Comparison of ENCODE assay signal across 20 mouse cellular contexts in the genomic region with DNA sequence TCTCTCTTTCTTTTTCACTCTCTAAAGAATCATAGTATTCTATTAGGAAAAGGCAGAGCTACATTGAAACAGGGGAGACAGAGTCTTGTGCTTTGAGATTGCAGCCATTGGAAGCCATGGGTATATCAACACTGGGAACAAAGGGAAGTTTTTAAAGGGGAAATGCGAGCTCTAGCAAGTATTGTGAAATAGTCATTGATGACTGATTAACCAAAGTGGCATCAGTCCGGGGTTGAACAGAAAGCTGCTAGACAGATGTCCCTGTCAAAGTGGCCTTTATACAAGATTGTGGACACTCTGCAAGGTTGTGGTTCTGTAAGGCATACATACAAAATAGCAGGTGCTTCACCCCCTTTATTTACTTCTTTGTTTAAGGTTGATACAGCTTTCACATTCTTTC. TPM values are rescaled to one million over a fixed set of nuclear protein-coding genes. Genes with fewer than 3 reads are reported as not detected.
DNase-seq lines count a peak whose midpoint lies in the region; ATAC-seq and TF ChIP-seq lines count a peak whose summit lies in the region.
"Had no signal": no experiment of that assay in that cellular context is flagged by ENCODE, and none has a peak within 500 bp of the region (broad histone marks: within the 10 kb centered on the region; RNA-seq: fewer than 3 reads in every experiment).

No protein-coding gene starts in this region.

- H3K4me1 ChIP-seq in ES-Bruce4 (ENCODE audit: control insufficient read depth, insufficient read depth, low read length), result peaks cover 4% of the 10 kb centered on the region
- H3K4me1 ChIP-seq in liver, embryonic 12.5 days, result peaks cover 65% of the 10 kb centered on the region
- peaks cover 55% of the 10 kb centered on the region for H3K4me1 ChIP-seq in liver, postnatal 0 days (ENCODE audit: insufficient read depth)

- no peak for ATAC-seq in liver, embryonic 12.5 days
- peak; percentile 70 for ATAC-seq in liver, postnatal 0 days
- ATAC-seq: CD4-positive, CD25-positive, alpha-beta regulatory T cell, adult 4 months; forebrain, embryonic 16.5 days; hindbrain, embryonic 16.5 days had no signal

- H3K79me3 ChIP-seq in C2C12 (ENCODE audit: low read depth), result no peaks in the 10 kb centered on the region

- TF ChIP-seq POLR2A in ES-Bruce4 (IDR thresholded peaks at IDR 0.05; ENCODE audit: insufficient read depth, low read length), result no peak

- H3K27me3 ChIP-seq in C2C12 (ENCODE audit: control insufficient read depth, insufficient read depth, insufficient read length), result no peaks in the 10 kb centered on the region
- no peaks in the 10 kb centered on the region for H3K27me3 ChIP-seq in ES-Bruce4 (ENCODE audit: control insufficient read depth, insufficient read depth, low read length, poor library complexity, severe bottlenecking)
- H3K27me3 ChIP-seq in liver, embryonic 12.5 days (replicated peaks), result no peaks in the 10 kb centered on the region
- H3K27me3 ChIP-seq in liver, postnatal 0 days (ENCODE audit: insufficient read depth, low read length), result no peaks in the 10 kb centered on the region
- H3K27me3 ChIP-seq: embryonic facial prominence, embryonic 13.5 days; forebrain, embryonic 12.5 days; heart, embryonic 13.5 days; hindbrain, embryonic 12.5 days had no signal

- 26% methylated on average over 2 of the region's 2 CpGs for WGBS in liver, embryonic 12.5 days (ENCODE audit: insufficient replicate concordance)
- 36% methylated on average over 2 of the region's 2 CpGs for WGBS in liver, postnatal 0 days (ENCODE audit: insufficient replicate concordance)

- DNase-seq in liver, postnatal 0 days, result no peak
- no peak for DNase-seq in left cerebral cortex, adult 9 months (ENCODE audit: low spot score in 2 of 2)
- DNase-seq in natural killer cell, adult 2 months (ENCODE audit: low spot score in 2 of 2), result no peak
- no peak for DNase-seq in cerebellum, adult 9-10 months
- DNase-seq: adrenal gland, postnatal 10 days; cerebellum, adult 11 months; cerebellum, adult 8-10 months; cerebellum, postnatal 25 days; gastrocnemius, postnatal 10 days; heart, postnatal 36 days had no signal

- no peak for TF ChIP-seq EP300 in ES-Bruce4 (IDR thresholded peaks at IDR 0.05; ENCODE audit: insufficient read depth, low read depth, low read length)
- TF ChIP-seq EP300 in liver, postnatal 0 days (IDR thresholded peaks at IDR 0.05; ENCODE audit: low read depth), result 0 out of 2 replicates have a peak, but pooled peaks have one; percentile 17

- H3K9me3 ChIP-seq in ES-Bruce4 (replicated peaks; ENCODE audit: control insufficient read depth, insufficient read depth, low read length, poor library complexity, severe bottlenecking), result no peaks in the 10 kb centered on the region
- peaks cover 7% of the 10 kb centered on the region; the same call in 1 of the 2 replicates for H3K9me3 ChIP-seq in liver, embryonic 12.5 days (replicated peaks)
- H3K9me3 ChIP-seq in liver, postnatal 0 days (ENCODE audit: low read length), result no peaks in the 10 kb centered on the region
- H3K9me3 ChIP-seq: embryonic facial prominence, embryonic 13.5 days; forebrain, embryonic 12.5 days had no signal

- H3K36me3 ChIP-seq in C2C12 (ENCODE audit: control insufficient read depth, insufficient read depth), result no peaks in the 10 kb centered on the region
- no peaks in the 10 kb centered on the region for H3K36me3 ChIP-seq in ES-Bruce4 (ENCODE audit: control insufficient read depth, insufficient read depth, low read length, poor library complexity, severe bottlenecking)
- H3K36me3 ChIP-seq in liver, embryonic 12.5 days, result no peaks in the 10 kb centered on the region
- no peaks in the 10 kb centered on the region for H3K36me3 ChIP-seq in liver, postnatal 0 days (replicated peaks; ENCODE audit: insufficient read depth, low read length)
- H3K36me3 ChIP-seq: embryonic facial prominence, embryonic 13.5 days; forebrain, embryonic 12.5 days; heart, embryonic 13.5 days; hindbrain, embryonic 12.5 days had no signal

- no peak overlapping the region for H3K4me3 ChIP-seq in C2C12 (ENCODE audit: insufficient read depth, poor library complexity, severe bottlenecking)
- no peak overlapping the region for H3K4me3 ChIP-seq in ES-Bruce4 (ENCODE audit: low read depth, low read length)
- H3K4me3 ChIP-seq in liver, embryonic 12.5 days, result no peak overlapping the region
- no peak overlapping the region for H3K4me3 ChIP-seq in liver, postnatal 0 days (ENCODE audit: low read depth, low read length)
- H3K4me3 ChIP-seq: embryonic facial prominence, embryonic 13.5 days; forebrain, embryonic 12.5 days; heart, embryonic 13.5 days; hindbrain, embryonic 12.5 days had no signal

- no peak overlapping the region for H3ac ChIP-seq in C2C12 (ENCODE audit: control insufficient read depth, insufficient read length, low read depth)

- H3K9ac ChIP-seq in ES-Bruce4 (ENCODE audit: low read depth, poor library complexity, severe bottlenecking), result no peak overlapping the region
- no peak overlapping the region for H3K9ac ChIP-seq in liver, embryonic 12.5 days
- no peak overlapping the region for H3K9ac ChIP-seq in liver, postnatal 0 days (replicated peaks)
- H3K9ac ChIP-seq: embryonic facial prominence, embryonic 13.5 days; forebrain, embryonic 12.5 days; heart, embryonic 13.5 days; hindbrain, embryonic 12.5 days had no signal

- no peak overlapping the region for H3K4me2 ChIP-seq in liver, embryonic 12.5 days
- no peak overlapping the region for H3K4me2 ChIP-seq in liver, postnatal 0 days (ENCODE audit: low read depth, low read length)
- H3K4me2 ChIP-seq: embryonic facial prominence, embryonic 13.5 days; forebrain, embryonic 12.5 days; heart, embryonic 13.5 days; hindbrain, embryonic 12.5 days had no signal

- TF ChIP-seq CTCF in C2C12 (IDR thresholded peaks at IDR 0.05; ENCODE audit: control insufficient read depth, insufficient read depth, insufficient read length) (no peak), ES-Bruce4 (IDR thresholded peaks at IDR 0.05; ENCODE audit: low read depth, low read length) (no peak)
- no peak for TF ChIP-seq CTCF in liver, postnatal 0 days (IDR thresholded peaks at IDR 0.05; ENCODE audit: low read depth)

- no peaks in the 10 kb centered on the region for H3K79me2 ChIP-seq in C2C12 (ENCODE audit: control insufficient read depth, insufficient read depth)

- H3K27ac ChIP-seq in ES-Bruce4 (ENCODE audit: insufficient read depth, low read length), result peak overlapping the region; percentile 97
- H3K27ac ChIP-seq in liver, embryonic 12.5 days, result peak overlapping the region; percentile 55
- peak overlapping the region; percentile 69 for H3K27ac ChIP-seq in liver, postnatal 0 days (ENCODE audit: low read depth)
- H3K27ac ChIP-seq: embryonic facial prominence, embryonic 13.5 days; forebrain, embryonic 12.5 days; heart, embryonic 13.5 days; hindbrain, embryonic 12.5 days had no signal

TF ChIP-seq in C2C12, 6 proteins besides CTCF, POLR2A, EP300 and RAD21:
- peak; percentile 11 for TF ChIP-seq CEBPB (IDR thresholded peaks at IDR 0.05; ENCODE audit: low read depth)
- TF ChIP-seq MYOG (IDR thresholded peaks at IDR 0.05; ENCODE audit: control insufficient read depth, extremely low read depth, insufficient read length), result no peak
- no peak for TF ChIP-seq MYOD1 (IDR thresholded peaks at IDR 0.05; ENCODE audit: control insufficient read depth, insufficient read length, low read depth)

RNA-seq across cellular contexts. Expression of a gene that starts 9.4 kb away (rescaled TPM):
- polyA plus RNA-seq in C2C12 (2012; fragmentation: generic; extraction: Trizol) (1.1 TPM), ES-Bruce4 (2011; ENCODE audit: insufficient read depth, insufficient read length, low read depth, missing spikeins) (18.4 and 23.2 TPM in 2 replicates)
- polyA plus RNA-seq in liver, embryonic 12.5 days (2016; fragmentation: Nextera tagmentation; extraction: Ambion mirVana), result 69.4 and 69.9 TPM in 2 replicates
- polyA plus RNA-seq in liver, postnatal 0 days (2015; fragmentation: Nextera tagmentation; extraction: Ambion mirVana), result 44.4 and 59.7 TPM in 2 replicates
